Mouse (Mus musculus) megakaryocyte, embryonic 14.5 days (primary cell): Measurements from ENCODE around the gene Nf1.

Experiments used
- FLI1 ChIP-seq: IDR thresholded peaks from 2 replicates; pipeline ENCODE4 v1.6.1; 2012; ENCODE audit warnings: low read length, inconsistent platforms, mixed read lengths
- GATA1 ChIP-seq: IDR thresholded peaks from 3 replicates; pipeline ENCODE4 v1.6.1; 2012; ENCODE audit warnings: mixed read lengths, low read length, inconsistent platforms, borderline replicate concordance

- TF ChIP-seq FLI1 (no peak), GATA1 (no peak)
These were observed 190.9 kb downstream of the Nf1 start, which contains the start of the genes Evi2 and Evi2a for GRCm38 (mm10) chr11:79530333-79530761.
